Mouse (Mus musculus) spleen, postnatal 4 days (tissue): Measurements from ENCODE around the gene Spag17.
A peak's percentile ranks its signal among the peaks of the same experiment; 100 is the strongest.

ENCODE experiments used
- DNase-seq, 2 experiments: peaks; one replicate each; pipeline ENCODE4 v3.0.0; 2022; ENCODE audit warnings: low spot score in 2 of 2

Spag17 gene

DNA sequence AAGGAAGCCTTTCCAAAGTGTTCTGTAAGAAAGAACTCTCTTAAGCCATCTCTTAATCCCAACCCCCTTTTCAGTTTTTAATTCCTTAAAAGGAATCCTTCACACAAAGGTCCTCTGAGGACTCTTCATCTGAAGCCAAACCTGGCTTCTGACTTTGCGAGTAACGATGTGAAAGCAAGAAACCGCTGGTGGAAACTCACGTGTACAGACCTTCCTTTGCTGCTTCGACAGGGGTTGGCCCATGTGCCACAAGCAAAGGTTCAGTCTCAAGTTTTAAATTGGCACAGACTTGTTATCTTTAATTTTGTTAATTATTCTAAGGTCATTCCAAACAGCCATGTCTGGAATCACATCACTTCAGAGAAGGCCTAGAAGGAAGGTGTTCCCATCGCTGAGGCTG, 79.1 kb downstream of the Spag17 start:
- no peak for DNase-seq

DNA sequence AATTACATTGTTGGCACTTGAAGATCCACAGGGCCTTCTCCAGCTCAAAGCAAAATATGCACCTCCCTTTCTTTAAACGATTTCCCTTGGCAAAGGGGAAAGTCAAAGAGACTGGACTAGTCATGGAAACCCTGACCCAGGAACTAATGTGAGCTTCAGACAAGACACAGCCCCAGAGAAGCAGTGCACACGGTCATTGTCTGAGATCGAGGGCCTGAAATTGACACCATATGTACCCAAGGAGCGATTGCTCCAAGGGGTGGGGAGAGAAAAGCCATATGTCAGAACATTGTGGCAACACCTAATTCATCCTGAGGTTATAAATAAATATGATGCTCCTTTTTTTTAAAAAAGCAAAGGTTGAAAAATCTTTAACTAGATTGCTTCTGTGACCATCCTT, 80.7 kb downstream of the Spag17 start:
- DNase-seq: no peak

DNA sequence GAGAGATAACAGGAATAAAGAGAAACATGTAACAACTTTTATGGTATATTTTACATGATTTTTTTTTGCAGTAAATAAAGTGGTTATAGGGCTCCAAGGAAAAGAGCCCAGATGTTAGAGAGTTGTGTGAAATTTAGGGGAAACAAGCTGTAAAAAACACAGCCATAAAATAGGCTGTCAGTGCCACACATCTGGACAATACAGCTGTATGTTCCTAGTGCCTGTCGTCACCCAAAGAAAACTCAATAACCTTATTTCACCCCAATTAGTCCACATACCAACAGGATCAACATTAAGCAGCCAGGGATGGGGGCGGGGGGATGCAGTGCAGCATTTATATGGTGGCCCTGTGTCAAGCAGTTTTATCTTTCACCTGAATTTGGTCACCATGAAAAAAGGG, 81.1 kb downstream of the Spag17 start:
- DNase-seq: no peak

DNA sequence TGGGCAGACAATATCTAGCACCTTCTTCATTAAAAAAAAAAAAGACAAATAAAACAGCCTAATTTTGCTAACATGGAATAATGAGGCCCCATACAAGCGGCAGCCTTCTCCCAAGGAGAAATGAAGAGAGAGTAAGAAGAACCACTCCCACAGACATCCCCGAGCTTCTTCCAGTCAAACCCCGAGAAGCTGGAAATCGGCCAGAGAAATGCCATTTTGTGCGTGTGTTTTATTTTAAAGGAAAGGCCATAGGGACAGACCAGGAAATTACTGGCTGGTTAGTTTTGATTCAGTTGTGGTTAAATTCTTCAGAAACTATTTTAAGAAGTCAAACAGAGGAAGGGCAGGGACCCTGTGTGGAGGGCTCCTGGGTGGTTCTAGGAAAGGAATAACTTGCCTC, 85.6 kb downstream of the Spag17 start:
- no peak for DNase-seq

DNA sequence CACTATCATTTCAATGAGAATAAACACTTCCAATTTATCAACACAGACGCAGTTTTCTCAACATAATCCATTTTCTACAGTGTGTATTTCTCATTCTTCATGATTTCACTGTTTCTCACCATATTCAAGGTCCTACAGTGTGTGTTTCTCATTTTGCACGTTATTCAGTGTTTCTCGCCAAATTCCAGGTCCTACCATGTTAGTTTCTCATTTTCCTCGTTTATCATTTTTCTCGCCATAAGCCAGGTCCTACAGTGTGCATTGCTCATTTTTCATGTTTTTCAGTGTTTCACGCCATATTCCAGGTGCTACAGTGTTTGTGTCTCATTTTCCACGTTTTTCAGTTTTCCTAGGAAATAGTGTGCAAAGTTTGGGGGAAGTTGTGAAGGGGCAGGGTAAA, 95.8 kb downstream of the Spag17 start:
- no peak for DNase-seq

DNA sequence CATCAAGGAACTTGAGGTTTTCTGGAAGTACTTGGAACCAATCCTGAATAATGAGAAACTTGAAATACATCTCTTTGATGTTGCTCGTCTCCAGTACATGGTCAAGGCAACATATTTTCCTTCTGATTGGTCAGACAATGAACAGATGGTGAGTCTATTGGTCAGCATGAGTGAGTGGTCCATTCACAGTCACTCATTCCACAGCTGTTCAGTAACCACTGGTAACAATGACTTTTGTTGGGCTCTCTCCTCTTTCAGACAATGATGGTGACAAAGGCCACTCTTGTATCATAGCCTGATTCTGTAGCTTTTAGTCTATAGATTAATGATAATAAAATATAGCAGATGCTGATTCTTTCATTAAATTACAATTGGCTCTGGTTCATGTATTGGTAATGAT, 119.5 kb downstream of the Spag17 start:
- DNase-seq: no peak

DNA sequence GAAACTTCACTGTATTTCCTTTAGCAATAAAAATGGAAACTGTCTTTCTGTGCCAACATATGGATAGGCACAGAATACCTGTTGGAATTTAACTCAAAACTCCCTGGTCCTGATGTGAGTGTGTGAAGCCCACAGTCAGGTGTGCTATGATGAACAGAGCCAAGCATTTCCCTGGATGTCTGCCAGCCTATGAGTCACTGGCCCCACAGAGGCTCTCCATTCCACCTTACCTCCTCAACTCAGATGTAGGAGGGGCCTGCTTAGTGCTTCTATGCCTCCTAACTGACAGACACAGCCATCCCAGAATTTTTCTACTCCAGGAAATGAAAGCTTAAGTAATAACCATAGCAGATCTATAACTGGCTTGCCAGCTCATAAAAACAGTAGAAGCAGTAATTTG, 124.6 kb downstream of the Spag17 start:
- DNase-seq: no peak

DNA sequence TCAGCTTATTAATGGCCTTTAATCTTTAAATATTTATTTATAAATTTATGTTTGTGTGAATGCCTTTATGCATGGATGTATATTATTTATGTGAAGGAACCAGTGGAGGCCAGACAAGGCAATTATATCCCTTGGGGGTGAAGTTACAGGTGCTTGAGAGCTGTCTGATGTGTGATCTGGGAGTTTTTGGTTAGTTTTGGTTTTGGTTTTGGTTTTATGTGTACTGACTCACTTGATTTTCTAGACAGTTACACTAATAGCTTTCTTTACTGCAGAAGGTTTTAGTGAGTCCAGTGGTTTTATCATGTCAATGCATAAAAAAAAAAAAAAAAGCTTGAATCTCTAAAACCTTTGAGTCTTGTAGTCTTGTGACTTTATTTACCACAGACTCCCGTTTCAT, 128.9 kb downstream of the Spag17 start:
- DNase-seq: no peak

DNA sequence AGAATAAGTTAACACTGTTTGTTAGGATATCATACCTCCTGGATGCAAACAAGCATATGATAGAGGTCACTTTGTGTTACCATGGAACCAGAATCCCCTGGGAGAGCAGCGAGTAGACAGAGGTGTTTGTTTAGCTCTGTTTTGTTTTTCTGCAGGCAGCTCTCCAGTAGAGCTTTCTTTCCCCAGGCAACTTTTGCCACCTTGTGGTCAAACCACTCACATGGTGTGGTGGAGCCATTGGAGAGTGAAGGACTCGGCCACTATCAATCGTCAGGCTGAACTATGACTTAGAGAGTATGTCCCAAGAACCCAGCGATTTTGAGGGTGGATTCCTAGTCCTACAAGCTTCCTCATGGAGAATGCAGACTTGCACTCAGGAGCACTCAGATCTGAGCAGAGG, 146.1 kb downstream of the Spag17 start:
- no peak for DNase-seq

DNA sequence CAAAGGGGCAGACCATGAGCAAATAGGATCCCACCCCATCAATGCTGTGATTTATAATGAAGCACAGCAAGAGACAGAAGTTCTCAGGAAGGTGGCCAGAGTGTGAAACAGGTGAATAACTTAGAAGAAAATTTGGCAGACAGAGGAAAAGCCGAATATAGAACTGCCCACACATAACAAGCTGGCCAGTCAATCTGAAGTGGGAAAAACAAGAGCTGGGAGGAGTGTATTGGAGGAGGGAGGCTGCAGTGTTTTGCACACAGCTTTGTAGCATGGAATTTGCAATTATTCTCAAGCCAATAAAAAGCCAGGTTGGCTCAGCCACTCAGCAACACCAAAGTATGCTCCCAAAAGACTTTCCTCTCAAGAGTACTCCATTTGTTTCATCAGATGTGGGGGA, 147.8 kb downstream of the Spag17 start:
- DNase-seq: no peak

DNA sequence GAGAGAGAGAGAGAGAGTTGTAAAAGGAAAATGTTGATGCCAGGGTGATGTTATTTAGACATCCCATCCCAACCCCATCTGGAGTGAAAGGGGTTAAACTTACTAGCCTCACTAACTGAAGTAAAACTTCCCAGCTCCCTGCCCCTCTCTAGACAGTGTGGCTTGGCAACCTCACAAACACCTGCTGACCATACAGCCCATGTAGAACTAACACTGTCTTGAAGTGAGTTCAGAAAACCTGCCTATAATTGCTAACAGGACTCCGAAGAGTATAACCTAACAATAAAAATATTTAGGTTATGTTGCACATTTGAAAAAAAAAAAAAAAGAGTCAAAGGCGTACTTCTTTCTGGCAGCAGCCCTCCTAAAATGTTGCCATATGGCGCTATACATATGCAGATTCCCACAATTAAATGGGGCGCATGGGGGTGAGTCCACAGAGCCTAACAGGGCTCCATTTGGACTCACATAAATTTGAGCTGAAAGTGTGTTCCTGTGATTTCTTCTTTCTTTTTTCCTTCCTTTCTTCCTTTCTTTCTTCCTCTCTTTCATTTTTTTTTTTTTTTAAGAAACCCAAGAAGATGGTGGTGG, 149.3 kb downstream of the Spag17 start:
- no peak for DNase-seq

DNA sequence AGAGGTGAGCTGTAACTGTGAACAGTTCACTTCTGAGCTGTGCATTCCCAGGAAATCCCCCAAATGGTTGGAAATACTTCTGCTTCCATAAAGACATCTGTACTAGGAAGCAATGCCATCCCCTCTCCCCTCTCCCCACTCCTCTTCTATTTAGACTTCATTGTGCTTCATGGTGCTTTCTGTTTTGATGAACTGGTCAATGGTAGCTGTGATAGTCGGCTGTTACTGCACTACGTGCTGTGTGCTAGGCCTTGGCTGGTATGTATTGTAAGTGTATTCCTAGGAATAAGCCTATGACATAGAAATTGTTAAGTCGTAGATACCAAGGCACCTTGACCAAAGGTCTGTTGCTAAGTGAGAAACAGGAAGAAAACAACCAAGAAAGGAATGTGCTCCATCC, 149.9 kb downstream of the Spag17 start:
- DNase-seq: no peak

DNA sequence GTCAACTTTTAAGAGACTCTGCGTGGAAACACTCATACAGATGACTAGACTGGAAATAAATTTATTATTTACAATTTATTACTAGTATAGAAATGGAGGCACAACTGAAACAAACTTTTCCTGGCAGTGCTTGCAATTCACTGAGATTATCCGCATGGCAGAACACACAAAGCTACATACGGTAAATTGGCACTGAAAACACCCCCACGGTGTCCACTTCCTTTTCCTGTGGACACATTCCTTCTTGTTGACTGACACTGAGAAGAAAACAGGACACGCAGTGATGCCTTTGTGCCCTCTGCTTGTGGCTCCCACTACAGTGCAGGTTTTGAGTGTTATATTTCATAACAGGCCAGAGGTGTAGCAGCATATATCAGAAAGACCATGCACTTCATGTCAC, 151.6 kb downstream of the Spag17 start:
- DNase-seq: no peak

DNA sequence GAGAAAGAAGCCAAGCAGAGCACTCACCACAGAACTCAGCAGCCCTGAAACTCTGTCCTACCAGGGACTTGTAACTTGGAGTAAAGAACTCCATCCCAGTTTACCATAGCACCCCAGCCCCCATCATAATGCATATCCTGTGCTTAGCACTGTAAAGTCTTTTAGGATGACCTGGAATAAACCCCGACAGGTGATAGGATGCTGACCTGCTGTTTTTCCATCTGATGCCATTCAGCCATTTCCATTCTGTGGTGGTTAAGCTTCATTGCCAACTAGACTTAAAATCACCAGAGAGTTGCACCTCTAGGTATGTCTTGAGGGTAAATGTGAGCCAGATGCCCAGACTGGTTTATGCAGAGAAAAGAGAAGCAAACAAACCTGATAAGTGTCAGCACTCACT, 189.2 kb downstream of the Spag17 start:
- DNase-seq: no peak

DNA sequence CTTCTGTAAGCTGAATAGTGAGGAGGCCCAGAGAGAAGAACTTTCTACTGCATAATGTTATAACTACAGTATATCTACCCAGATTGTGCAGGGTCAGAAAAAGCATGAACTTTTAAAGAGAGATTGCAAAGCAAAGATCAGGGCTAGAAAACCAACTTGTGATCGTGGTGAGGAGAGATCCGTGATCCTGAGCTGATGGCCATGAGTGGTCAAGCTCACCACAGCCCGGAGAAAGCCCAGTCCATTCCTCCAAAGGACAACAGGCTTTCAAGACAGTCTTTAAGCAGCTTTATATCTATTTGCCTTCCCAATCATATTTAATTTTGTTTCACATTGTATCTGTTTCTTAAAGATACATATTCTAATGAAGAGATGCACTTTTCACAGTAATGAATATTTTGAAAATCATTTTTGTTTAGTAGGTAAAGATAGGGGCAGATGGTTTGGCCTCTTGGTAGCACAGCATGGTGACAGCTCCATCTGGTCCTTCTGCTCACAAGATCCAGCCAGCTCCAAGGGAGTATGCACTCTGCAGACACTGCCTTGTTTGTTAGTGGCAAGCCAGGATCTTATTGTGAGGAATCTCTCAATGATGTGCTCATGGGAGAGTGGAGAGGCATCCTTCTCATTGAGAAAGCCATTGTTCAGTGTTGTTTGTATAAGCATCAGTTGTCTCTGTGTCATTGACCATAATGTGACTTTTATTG, 217.3 kb downstream of the Spag17 start:
- DNase-seq: no peak

DNA sequence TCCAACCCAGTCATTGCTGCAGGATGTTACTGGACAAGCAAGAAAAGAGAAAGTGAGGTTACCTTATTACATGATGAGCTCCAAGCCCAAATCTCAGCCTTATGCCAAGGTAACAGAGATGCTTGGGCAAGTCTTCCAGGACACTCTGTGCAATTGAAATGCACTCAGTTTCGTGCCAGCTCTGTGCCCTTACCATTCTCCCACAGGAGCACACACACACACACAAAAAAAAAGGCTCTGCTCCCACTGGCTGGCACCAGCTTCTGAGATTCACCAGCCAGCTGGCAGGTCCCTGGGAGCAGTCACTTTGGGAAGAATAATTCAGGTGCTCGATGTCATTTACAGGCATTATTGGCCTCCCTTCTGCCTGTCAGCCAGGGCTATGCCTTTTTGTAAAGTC, 221.5 kb downstream of the Spag17 start:
- DNase-seq: no peak

DNA sequence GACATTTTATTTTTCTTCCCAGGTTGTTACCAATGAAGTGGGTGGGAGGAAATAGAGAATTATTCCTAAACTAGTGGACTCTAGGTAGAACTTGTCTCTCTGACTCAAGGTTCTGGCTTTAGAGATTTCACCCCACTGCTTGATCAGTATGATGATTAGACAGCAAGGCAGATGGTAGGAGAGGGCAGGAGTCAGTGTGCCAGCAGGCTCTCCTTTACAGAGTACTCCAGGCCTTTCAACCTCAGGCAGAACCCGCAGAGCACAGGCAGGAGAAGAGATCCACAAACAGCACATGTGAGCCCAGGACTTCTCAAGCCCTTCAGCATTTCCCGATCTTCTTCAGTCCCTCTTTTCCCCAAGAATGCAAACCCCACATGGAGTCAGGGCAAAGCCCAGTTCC, 233.5 kb downstream of the Spag17 start:
- DNase-seq: no peak

DNA sequence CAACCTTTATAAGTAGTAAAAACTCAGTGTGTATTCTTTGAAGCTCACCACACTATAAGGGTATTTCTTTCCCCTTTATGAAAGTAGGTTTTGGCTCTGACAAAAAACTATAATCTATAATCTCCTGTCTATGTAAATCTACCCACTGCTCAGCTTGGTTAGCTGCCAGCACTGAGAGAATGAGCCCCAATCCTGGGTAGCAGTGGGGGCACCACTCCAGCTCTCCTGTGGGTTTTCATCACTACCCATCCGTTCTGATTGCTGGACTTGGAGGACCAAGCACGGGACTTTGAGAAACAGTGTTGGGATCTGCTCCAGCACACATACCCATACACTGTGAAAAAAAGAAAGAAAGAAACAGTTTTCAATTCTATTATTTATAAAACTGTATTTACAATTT, 236.8 kb downstream of the Spag17 start:
- DNase-seq: no peak

DNA sequence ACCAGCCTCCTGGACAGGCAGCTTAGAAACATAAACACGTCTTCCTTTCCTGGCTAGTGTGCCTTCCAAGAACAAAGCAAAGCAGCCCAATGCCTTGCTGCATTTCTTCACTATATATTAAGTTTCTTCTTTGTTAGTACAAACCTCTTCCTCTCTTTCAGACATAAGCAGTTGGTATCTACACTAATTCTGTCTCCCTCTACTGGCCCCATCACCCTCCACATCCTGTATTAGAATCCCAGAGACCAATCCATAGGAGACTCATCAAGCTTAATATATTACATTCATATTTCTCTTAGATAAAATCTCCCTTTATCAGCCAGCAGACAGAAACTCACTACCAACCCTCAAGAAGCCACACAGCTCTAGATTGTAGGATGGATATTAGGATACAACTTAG, 237.2 kb downstream of the Spag17 start:
- DNase-seq: no peak

DNA sequence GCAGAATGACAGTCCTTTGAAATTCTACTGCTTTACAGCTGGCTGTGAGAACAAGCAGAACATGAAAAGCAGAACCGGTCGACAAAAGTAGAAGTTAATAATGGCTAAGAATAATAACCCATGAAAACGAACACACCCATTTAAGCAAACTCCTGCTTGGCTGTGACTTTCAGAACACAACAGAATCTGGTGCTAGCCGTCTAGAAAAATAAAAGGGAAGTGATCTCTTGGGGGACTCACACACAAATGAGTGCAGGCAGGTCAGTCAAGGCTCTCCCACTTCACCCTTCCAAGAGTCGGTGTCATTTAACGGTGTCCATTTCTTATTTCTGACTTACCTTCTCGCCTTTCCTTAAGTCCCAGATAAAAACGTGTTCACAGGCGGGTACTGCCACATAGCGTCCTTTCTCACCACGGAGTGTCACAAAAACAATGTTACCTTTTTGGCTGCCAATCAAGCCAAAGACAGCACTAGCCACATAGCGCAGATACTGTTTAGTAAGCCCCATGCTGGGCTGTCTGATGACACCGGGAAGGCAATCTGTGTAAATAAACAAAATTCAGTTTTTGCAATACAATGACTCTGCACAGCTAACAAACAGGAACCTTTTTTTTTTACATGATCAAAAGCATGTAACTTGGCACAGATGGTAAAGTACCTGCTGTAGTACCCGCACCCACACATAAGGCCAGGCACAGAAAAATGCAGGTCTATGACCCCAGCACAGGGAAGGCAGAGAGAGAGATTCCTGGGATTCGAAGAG, 275.7 kb downstream of the Spag17 start:
- DNase-seq: no peak

DNA sequence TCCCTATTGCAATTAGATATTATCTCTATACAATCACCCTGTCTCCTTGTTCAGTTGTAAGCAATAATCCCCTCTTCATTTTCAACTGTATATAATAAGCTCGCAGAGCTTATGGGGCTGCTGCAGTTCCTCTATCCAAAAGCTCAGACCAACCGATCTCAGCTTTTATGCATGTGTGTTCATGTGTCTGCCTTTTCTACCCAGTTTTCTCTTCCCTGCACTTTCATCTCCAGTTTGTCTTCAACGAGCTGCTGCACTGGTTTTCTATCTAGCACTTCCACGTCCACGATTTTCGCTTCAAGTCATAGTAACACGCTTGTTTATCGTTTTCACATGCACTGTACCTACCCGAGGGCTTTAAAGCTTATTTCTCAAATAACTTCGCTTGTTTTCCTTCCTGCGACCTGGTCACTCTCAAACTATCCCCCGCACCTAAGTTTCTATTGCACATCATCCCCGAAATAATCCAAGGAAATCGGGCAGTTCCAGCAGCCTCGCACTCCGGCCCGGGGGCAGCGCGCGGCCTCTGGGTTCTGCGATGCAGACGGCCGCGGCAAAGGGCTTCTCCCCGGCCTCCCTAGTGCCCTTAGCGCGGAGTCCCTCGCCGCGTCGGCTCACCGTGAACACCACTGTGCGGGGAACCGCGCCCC, 276.6 kb downstream of the Spag17 start:
- DNase-seq: no peak

DNA sequence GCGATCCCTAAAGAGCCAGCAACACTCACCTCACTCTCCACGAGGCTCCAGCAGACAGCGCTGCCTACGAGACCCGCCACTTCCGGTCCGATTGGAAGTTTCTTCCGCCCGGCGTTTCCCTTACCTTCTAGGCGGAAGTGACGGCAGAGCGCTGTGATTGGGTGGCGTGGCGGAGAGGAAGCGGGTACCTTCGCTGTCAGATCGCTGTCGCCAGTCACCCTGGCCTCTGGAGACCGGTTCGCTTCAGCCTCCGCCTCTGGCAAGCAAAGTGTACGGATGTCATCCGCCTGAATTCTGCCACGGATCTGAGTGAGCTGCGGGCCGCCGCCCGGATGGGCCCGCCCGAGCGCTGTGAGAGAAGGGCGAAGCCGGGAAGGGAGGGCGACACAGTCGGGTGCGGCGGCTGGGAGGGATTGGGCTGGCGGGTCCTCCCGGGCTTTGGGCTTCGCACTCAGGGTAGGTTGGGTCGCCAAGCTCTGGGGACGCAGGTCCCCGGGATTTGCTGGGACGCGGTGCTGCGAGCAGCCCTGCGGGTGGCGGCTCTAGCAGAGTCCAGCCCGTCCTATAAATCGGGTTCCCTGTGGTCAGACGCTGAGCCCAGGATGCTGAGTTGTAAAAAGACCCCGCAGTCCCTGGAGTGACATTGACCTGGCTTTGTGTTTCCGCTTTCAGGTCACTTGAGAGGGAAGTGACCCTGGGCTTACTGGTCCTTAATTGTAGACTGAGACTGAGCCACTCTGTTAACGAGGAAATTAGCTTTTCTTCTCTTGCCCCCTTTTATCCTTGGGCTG, 277.3 kb downstream of the Spag17 start, which contains the start of the genes Gdap2 and Wdr3:
Gene Gdap2, plus strand, starts transcription at position 67 of the 791 bp plus-strand sequence.
Gene Wdr3, minus strand, starts transcription at position 93 of the 791 bp plus-strand sequence.
- DNase-seq: peak; percentile 90 to 95
